In genomic region chr15:88902200-88902875, GRCm38 (mm10) we compare ENCODE assay signal across 20 mouse cellular contexts. TPM values are rescaled to one million over a fixed set of nuclear protein-coding genes. Genes with fewer than 3 reads are reported as not detected.
DNase-seq lines count a peak whose midpoint lies in the region; ATAC-seq and TF ChIP-seq lines count a peak whose summit lies in the region.
"Had no signal": no experiment of that assay in that cellular context is flagged by ENCODE, and none has a peak within 500 bp of the region (broad histone marks: within the 10 kb centered on the region; RNA-seq: fewer than 3 reads in every experiment).

No protein-coding gene starts in this region.

- H3K9ac ChIP-seq in liver, embryonic 13.5 days: no peak overlapping the region
- H3K9ac ChIP-seq in liver, embryonic 11.5 days (ENCODE audit: low read depth, low read length): no peak overlapping the region
- H3K9ac ChIP-seq in lung, embryonic 14.5 days: no peak overlapping the region
- H3K9ac ChIP-seq in intestine, embryonic 15.5 days: no peak overlapping the region
- H3K9ac ChIP-seq: heart, embryonic 15.5 days; limb, embryonic 12.5 days; stomach, embryonic 15.5 days had no signal

- H3K9me3 ChIP-seq in liver, embryonic 13.5 days (replicated peaks): no peaks in the 10 kb centered on the region
- H3K9me3 ChIP-seq in liver, embryonic 11.5 days (ENCODE audit: control insufficient read depth, low read length): no peaks in the 10 kb centered on the region
- H3K9me3 ChIP-seq in lung, embryonic 14.5 days (ENCODE audit: low read depth, low read length): no peaks in the 10 kb centered on the region
- H3K9me3 ChIP-seq in intestine, embryonic 15.5 days: no peaks in the 10 kb centered on the region
- H3K9me3 ChIP-seq: heart, embryonic 15.5 days; limb, embryonic 12.5 days; stomach, embryonic 15.5 days had no signal

- H3K4me2 ChIP-seq in liver, embryonic 13.5 days: no peak overlapping the region
- no peak overlapping the region for H3K4me2 ChIP-seq in liver, embryonic 11.5 days
- no peak overlapping the region for H3K4me2 ChIP-seq in lung, embryonic 14.5 days
- no peak overlapping the region for H3K4me2 ChIP-seq in intestine, embryonic 15.5 days (replicated peaks)
- H3K4me2 ChIP-seq: heart, embryonic 15.5 days; limb, embryonic 12.5 days; midbrain, embryonic 11.5 days; stomach, embryonic 15.5 days had no signal

- no peaks in the 10 kb centered on the region for H3K36me3 ChIP-seq in liver, embryonic 13.5 days
- no peaks in the 10 kb centered on the region for H3K36me3 ChIP-seq in liver, embryonic 11.5 days (ENCODE audit: control insufficient read depth, insufficient read depth, low read length)
- H3K36me3 ChIP-seq in lung, embryonic 14.5 days (ENCODE audit: insufficient read depth): no peaks in the 10 kb centered on the region
- H3K36me3 ChIP-seq in intestine, embryonic 15.5 days: no peaks in the 10 kb centered on the region
- H3K36me3 ChIP-seq: heart, embryonic 15.5 days; limb, embryonic 12.5 days; stomach, embryonic 15.5 days had no signal

- TF ChIP-seq CTCF in lung, embryonic 14.5 days (IDR thresholded peaks at IDR 0.05; ENCODE audit: low read depth): no peak

- WGBS in liver, embryonic 13.5 days (ENCODE audit: insufficient replicate concordance): 65% methylated on average over 15 of the region's 15 CpGs
- 77% methylated on average over 15 of the region's 15 CpGs for whole genome bisulfite sequencing in liver, embryonic 11.5 days
- WGBS in lung, embryonic 14.5 days: 62% methylated on average over 15 of the region's 15 CpGs
- 81% methylated on average over 15 of the region's 15 CpGs for WGBS in intestine, embryonic 15.5 days

- H3K27me3 ChIP-seq in liver, embryonic 13.5 days: no peaks in the 10 kb centered on the region
- no peaks in the 10 kb centered on the region for H3K27me3 ChIP-seq in liver, embryonic 11.5 days (replicated peaks; ENCODE audit: control insufficient read depth, insufficient read depth, low read length)
- no peaks in the 10 kb centered on the region for H3K27me3 ChIP-seq in lung, embryonic 14.5 days (ENCODE audit: insufficient read depth, low read length)
- no peaks in the 10 kb centered on the region for H3K27me3 ChIP-seq in intestine, embryonic 15.5 days (replicated peaks)
- H3K27me3 ChIP-seq: heart, embryonic 15.5 days; limb, embryonic 12.5 days; stomach, embryonic 15.5 days had no signal

- H3K4me1 ChIP-seq in liver, embryonic 13.5 days (replicated peaks): no peaks in the 10 kb centered on the region
- no peaks in the 10 kb centered on the region for H3K4me1 ChIP-seq in liver, embryonic 11.5 days (replicated peaks; ENCODE audit: control insufficient read depth, insufficient read depth, low read length)
- H3K4me1 ChIP-seq in lung, embryonic 14.5 days (ENCODE audit: insufficient read depth): no peaks in the 10 kb centered on the region
- no peaks in the 10 kb centered on the region for H3K4me1 ChIP-seq in intestine, embryonic 15.5 days (replicated peaks)
- H3K4me1 ChIP-seq: heart, embryonic 15.5 days; limb, embryonic 12.5 days; stomach, embryonic 15.5 days had no signal

- no peak overlapping the region for H3K4me3 ChIP-seq in liver, embryonic 13.5 days (replicated peaks)
- H3K4me3 ChIP-seq in liver, embryonic 11.5 days (ENCODE audit: low read depth, low read length): no peak overlapping the region
- no peak overlapping the region for H3K4me3 ChIP-seq in lung, embryonic 14.5 days (ENCODE audit: low read depth, low read length)
- no peak overlapping the region for H3K4me3 ChIP-seq in intestine, embryonic 15.5 days (replicated peaks)
- H3K4me3 ChIP-seq: erythroblast, embryonic 14.5 days; heart, embryonic 15.5 days; limb, embryonic 12.5 days; stomach, embryonic 15.5 days had no signal

- DNase-seq in liver, embryonic 13.5 days: no peak
- DNase-seq in liver, embryonic 11.5 days (ENCODE audit: low spot score): no peak
- peak; percentile 64 for DNase-seq in adrenal gland, postnatal 25 days
- DNase-seq in lung, embryonic 14.5 days: peak; percentile 28
- no peak for DNase-seq in c-Kit-positive CD71-positive TER-119-positive erythroid progenitor cells, embryonic 14.5 days (ENCODE audit: low spot score)
- DNase-seq in gastrocnemius, postnatal 14 days: no peak
- DNase-seq: cerebellum, adult 11-12 months; embryo, embryonic 11 days; gastrocnemius, postnatal 36 days; thymus, postnatal 25 days had no signal

- intact Hi-C loops in gastrocnemius, postnatal 14 days (cut with DNase I; ENCODE audit: low total_unique reads): no loop called here

- ATAC-seq in liver, embryonic 13.5 days (ENCODE audit: low read depth): peak; percentile 51; the same call in 1 of the 2 replicates
- ATAC-seq in liver, embryonic 11.5 days (replicated peaks; ENCODE audit: low FRiP score): no peak
- ATAC-seq in lung, embryonic 14.5 days (ENCODE audit: insufficient read depth): peak; percentile 70
- ATAC-seq in megakaryocyte progenitor cell, adult 5-6 weeks (replicated peaks; ENCODE audit: poor library complexity): peak; percentile 98
- ATAC-seq in intestine, embryonic 15.5 days: no peak
- ATAC-seq: hindbrain, postnatal 0 days; Patski had no signal

- no peak overlapping the region for H3K27ac ChIP-seq in liver, embryonic 13.5 days
- H3K27ac ChIP-seq in liver, embryonic 11.5 days (ENCODE audit: low read depth, low read length): no peak overlapping the region
- no peak overlapping the region for H3K27ac ChIP-seq in lung, embryonic 14.5 days (ENCODE audit: low read depth)
- no peak overlapping the region for H3K27ac ChIP-seq in intestine, embryonic 15.5 days
- H3K27ac ChIP-seq: heart, embryonic 15.5 days; hindbrain, postnatal 0 days; limb, embryonic 12.5 days; stomach, embryonic 15.5 days had no signal

RNA-seq across cellular contexts. Expression of gene Pim3, which starts 40.4 kb away (rescaled TPM):
- polyA plus RNA-seq in liver, embryonic 13.5 days (2015; fragmentation: Nextera tagmentation; extraction: Ambion mirVana): 13.8 and 15.1 TPM in 2 replicates
- 34.0 and 35.9 TPM in 2 replicates for polyA plus RNA-seq in liver, embryonic 11.5 days (2014; fragmentation: Nextera tagmentation; extraction: Ambion mirVana)
- 71.8 and 89.5 TPM in 2 replicates for total RNA-seq in adrenal gland, postnatal 25 days (2021)
- 48.6 TPM in 2 replicates for polyA plus RNA-seq in lung, embryonic 14.5 days (2014; fragmentation: Nextera tagmentation; extraction: Ambion mirVana)
- 11.0 and 18.0 TPM in 2 replicates for total RNA-seq in megakaryocyte progenitor cell, adult 5-6 weeks (2015)
- total RNA-seq in megakaryocyte progenitor cell, adult 5-6 weeks (2017): 11.1 and 14.3 TPM in 2 replicates
- 10 to 100 TPM; 13.4 to 26.0 TPM for total RNA-seq in gastrocnemius, postnatal 14 days (2021)
- 53.8 and 54.5 TPM in 2 replicates for polyA plus RNA-seq in intestine, embryonic 15.5 days (2015; fragmentation: Nextera tagmentation; extraction: Ambion mirVana)

RNA-seq across cellular contexts. Expression of gene Ttll8, which starts 51.9 kb away (rescaled TPM):
- not detected in 2 replicates for polyA plus RNA-seq in liver, embryonic 13.5 days (2015; fragmentation: Nextera tagmentation; extraction: Ambion mirVana)
- not detected in 2 replicates for polyA plus RNA-seq in liver, embryonic 11.5 days (2014; fragmentation: Nextera tagmentation; extraction: Ambion mirVana)
- not detected in 2 replicates for total RNA-seq in adrenal gland, postnatal 25 days (2021)
- not detected in 2 replicates for polyA plus RNA-seq in lung, embryonic 14.5 days (2014; fragmentation: Nextera tagmentation; extraction: Ambion mirVana)
- total RNA-seq in megakaryocyte progenitor cell, adult 5-6 weeks (2015): not detected in 2 replicates
- total RNA-seq in megakaryocyte progenitor cell, adult 5-6 weeks (2017): not detected in 2 replicates
- total RNA-seq in gastrocnemius, postnatal 14 days (2021): not detected
- polyA plus RNA-seq in intestine, embryonic 15.5 days (2015; fragmentation: Nextera tagmentation; extraction: Ambion mirVana): not detected in 2 replicates
- total RNA-seq: gastrocnemius, postnatal 36 days had no signal
- polyA plus RNA-seq: erythroblast, embryonic 14.5 days; heart, embryonic 15.5 days; kidney, embryonic 14.5 days; limb, embryonic 12.5 days; midbrain, embryonic 11.5 days; stomach, embryonic 15.5 days had no signal

Comparison
In these comparisons a context has a peak if more than half of its experiments do, and no peak if none do; other contexts are left out.
1. ATAC-seq: peak in liver, embryonic 13.5 days (single experiment), lung, embryonic 14.5 days (single experiment) and megakaryocyte progenitor cell, adult 5-6 weeks (single experiment); none in liver, embryonic 11.5 days (single experiment) and intestine, embryonic 15.5 days (single experiment).
2. DNase-seq: peak in adrenal gland, postnatal 25 days (single experiment) and lung, embryonic 14.5 days (single experiment); none in liver, embryonic 13.5 days (single experiment), liver, embryonic 11.5 days (single experiment), c-Kit-positive CD71-positive TER-119-positive erythroid progenitor cells, embryonic 14.5 days (single experiment) and gastrocnemius, postnatal 14 days (single experiment).